Mouse (Mus musculus) myocyte (in vitro differentiated cells): ENCODE measurements around the gene Rnaseh2c. TPM values are rescaled to one million over a fixed set of nuclear protein-coding genes. Genes with fewer than 3 reads are reported as not detected.

ENCODE experiments used
- H3K27me3 ChIP-seq: one replicate; pipeline ENCODE4 v1.6.1; 2011; ENCODE audit not compliant: control insufficient read depth, insufficient read depth, insufficient read length
- H3K36me3 ChIP-seq: one replicate; pipeline ENCODE4 v1.6.1; 2011; ENCODE audit not compliant: control insufficient read depth, insufficient read depth
- H3K4me2 ChIP-seq: one replicate; pipeline ENCODE4 v1.6.1; 2011; ENCODE audit warnings: low read depth, control low read depth
- H3K4me3 ChIP-seq: one replicate; pipeline ENCODE4 v1.5.1; 2011; ENCODE audit warnings: mild to moderate bottlenecking, control low read depth, moderate library complexity
- H3K79me2 ChIP-seq: one replicate; pipeline ENCODE4 v1.6.1; 2011; ENCODE audit not compliant: control insufficient read depth, insufficient read depth
- H3ac ChIP-seq: one replicate; pipeline ENCODE4 v1.6.1; 2011; ENCODE audit not compliant: control insufficient read depth, insufficient read length
- CEBPB ChIP-seq: IDR thresholded peaks from 2 replicates; pipeline ENCODE4 v1.6.1; 2011; ENCODE audit warnings: mild to moderate bottlenecking, moderate library complexity; ENCODE audit not compliant: poor library complexity, insufficient read depth, severe bottlenecking
- E2F4 ChIP-seq: IDR thresholded peaks from one replicate; pipeline ENCODE4 v1.6.1; 2011; ENCODE audit warnings: mild to moderate bottlenecking, control low read depth, moderate library complexity; ENCODE audit not compliant: insufficient read depth
- MAX ChIP-seq: IDR thresholded peaks from one replicate; pipeline ENCODE4 v1.6.1; 2011; ENCODE audit warnings: low read depth, mild to moderate bottlenecking, control low read depth
- MYOD1 ChIP-seq, 3 experiments: IDR thresholded peaks; one replicate each; pipeline ENCODE4 v1.6.1; 2011; ENCODE audit warnings: control low read depth in 2 of 3, low read depth in 2 of 3, mild to moderate bottlenecking in 2 of 3, moderate library complexity in 1 of 3; ENCODE audit not compliant: insufficient read length in 2 of 3, control insufficient read depth in 1 of 3
- MYOG ChIP-seq, 3 experiments: IDR thresholded peaks; one replicate each; pipeline ENCODE4 v1.6.1; 2011; ENCODE audit warnings: control low read depth in 2 of 3, low read depth in 2 of 3, mild to moderate bottlenecking in 2 of 3; ENCODE audit not compliant: insufficient read length in 2 of 3, control insufficient read depth in 1 of 3, insufficient read depth in 1 of 3
- POLR2A ChIP-seq: IDR thresholded peaks from one replicate; pipeline ENCODE4 v1.6.1; 2011; ENCODE audit warnings: low read depth, mild to moderate bottlenecking, control low read depth, moderate library complexity; ENCODE audit not compliant: insufficient read length
- POLR2AphosphoS2 ChIP-seq: IDR thresholded peaks from one replicate; pipeline ENCODE4 v1.6.1; 2011; ENCODE audit warnings: low read depth, control low read depth; ENCODE audit not compliant: insufficient read length
- REST ChIP-seq: IDR thresholded peaks from one replicate; pipeline ENCODE4 v1.6.1; 2011; ENCODE audit warnings: mild to moderate bottlenecking, control low read depth, moderate library complexity; ENCODE audit not compliant: insufficient read depth, insufficient read length
- SRF ChIP-seq: IDR thresholded peaks from one replicate; pipeline ENCODE4 v1.6.1; 2011; ENCODE audit warnings: low read depth; ENCODE audit not compliant: control insufficient read depth, insufficient read length
- TCF12 ChIP-seq: IDR thresholded peaks from one replicate; pipeline ENCODE4 v1.6.1; 2011; ENCODE audit warnings: mild to moderate bottlenecking, control low read depth; ENCODE audit not compliant: poor library complexity, insufficient read depth, severe bottlenecking
- TCF3 ChIP-seq: IDR thresholded peaks from one replicate; pipeline ENCODE4 v1.6.1; 2011; ENCODE audit warnings: low read depth, control low read depth; ENCODE audit not compliant: insufficient read length
- USF1 ChIP-seq: IDR thresholded peaks from one replicate; pipeline ENCODE4 v1.6.1; 2011; ENCODE audit warnings: low read depth, mild to moderate bottlenecking, control low read depth, moderate library complexity
- polyA plus RNA-seq: library from polyadenylated mRNA; unstranded; fragments of >200 nt; fragmentation: generic; extraction: Trizol; gene quantifications from one replicate; pipeline ENCODE4 v1.2.1, GENCODE M21; 2012; ENCODE audit warnings: missing spikeins

The Rnaseh2c gene
- polyA plus RNA-seq, 1 experiment: 31.9 TPM

DNA sequence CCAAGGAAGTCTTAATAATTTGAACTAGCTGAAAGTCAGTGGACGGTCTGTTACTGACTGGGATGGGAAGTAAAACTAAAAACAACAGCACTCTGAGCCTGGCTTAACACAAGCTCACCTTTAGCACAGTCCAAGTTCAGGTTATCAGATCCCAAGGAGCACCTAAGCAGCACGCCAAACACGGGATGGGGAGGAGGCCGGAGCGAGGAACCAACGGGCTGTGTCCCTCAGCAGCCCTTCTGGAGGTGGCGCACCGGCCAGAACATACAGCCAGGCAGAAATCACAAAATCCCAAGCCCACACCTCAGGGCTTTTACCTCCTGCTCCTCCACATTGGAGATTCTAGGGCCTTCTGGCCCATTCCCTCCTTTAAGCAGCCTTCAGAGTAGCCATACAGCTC is 42.9 kb upstream of the Rnaseh2c start:
- Histone ChIP-seq H3K36me3 (no peaks in the 10 kb centered on the region), H3ac (no peak overlapping the region), H3K27me3 (peaks cover 56% of the 10 kb centered on the region), H3K4me2 (no peak overlapping the region), H3K4me3 (no peak overlapping the region), H3K79me2 (no peaks in the 10 kb centered on the region)
- TF ChIP-seq SRF: no peak
- no peak for TF ChIP-seq POLR2AphosphoS2
- no peak for TF ChIP-seq REST
- no peak for TF ChIP-seq MYOG (IDR thresholded peaks at IDR 0.05; ENCODE audit: control insufficient read depth in 1 of 3, insufficient read depth in 1 of 3, insufficient read length in 2 of 3, low read depth in 2 of 3)
- TF ChIP-seq USF1: no peak
- TF ChIP-seq POLR2A: no peak
- no peak for TF ChIP-seq CEBPB
- no peak for TF ChIP-seq MAX
- no peak for TF ChIP-seq MYOD1 (IDR thresholded peaks at IDR 0.05; ENCODE audit: control insufficient read depth in 1 of 3, insufficient read length in 2 of 3, low read depth in 2 of 3)
- no peak for TF ChIP-seq TCF3
- TF ChIP-seq E2F4: no peak
- no peak for TF ChIP-seq TCF12

DNA sequence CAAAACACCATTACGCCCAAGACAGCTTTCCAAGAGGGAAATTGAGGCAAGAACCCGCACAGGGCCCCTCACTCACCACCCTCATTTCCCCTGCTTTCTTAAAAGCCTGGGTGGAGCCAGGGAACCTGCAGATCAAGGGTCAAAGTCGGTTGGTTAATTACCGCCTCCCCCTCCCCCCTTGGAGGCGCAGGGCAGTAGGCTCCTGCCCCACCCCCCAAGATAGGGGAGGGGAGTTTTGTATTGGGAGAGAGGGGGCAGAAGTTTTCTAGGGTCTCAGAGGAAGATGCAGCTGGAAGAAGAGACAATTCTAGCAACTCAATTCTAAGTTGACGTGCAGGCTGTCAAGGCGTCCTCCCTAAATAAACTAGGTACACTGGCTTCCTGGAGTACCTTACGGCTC is 42.4 kb upstream of the Rnaseh2c start:
- no peaks in the 10 kb centered on the region for H3K79me2 ChIP-seq
- H3K36me3 ChIP-seq: no peaks in the 10 kb centered on the region
- no peak for TF ChIP-seq POLR2A
- no peak overlapping the region for H3K4me2 ChIP-seq
- peaks cover 54% of the 10 kb centered on the region for H3K27me3 ChIP-seq
- H3K4me3 ChIP-seq: no peak overlapping the region
- H3ac ChIP-seq: no peak overlapping the region

DNA sequence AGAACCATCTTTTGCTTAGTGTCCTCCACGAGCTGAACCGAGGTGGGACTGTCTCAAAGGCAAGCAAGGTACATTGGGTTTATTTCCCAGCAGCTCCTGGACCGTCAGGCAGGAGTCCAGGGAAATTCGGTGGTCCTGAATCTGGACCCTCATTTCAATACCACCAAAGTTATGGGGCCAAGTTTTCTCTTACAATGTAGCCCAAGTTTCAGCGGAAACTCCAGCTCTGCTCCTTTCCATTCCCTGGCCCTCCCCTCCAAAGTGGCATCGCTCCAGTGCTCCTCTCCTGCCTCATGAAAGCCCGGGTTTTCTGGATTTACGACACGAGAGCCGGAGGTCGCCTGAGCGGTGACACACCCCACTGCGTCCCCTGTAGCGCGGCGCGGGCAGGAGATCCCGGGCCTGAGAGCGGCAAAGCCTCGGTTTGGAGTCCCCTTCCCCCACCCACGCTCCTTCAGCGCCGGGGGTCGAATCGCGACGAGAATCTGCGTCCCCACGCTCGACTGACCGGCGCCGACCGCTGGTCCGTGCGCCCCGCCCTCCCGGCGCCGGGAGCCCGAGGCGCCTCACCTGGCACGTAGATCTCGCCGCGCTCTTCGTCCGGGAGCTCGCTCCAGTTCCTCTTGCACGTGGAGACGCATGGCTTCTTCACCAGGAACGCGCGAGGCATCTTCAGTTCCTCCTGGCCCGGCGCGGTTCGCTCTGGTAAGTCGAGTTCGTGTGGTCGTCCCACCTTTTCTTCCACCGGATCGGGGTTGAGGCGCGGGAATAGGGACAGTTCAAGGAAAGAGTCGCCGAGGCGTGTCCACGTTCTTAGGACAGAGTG is 41.8 kb upstream of the Rnaseh2c start:
- no peak overlapping the region for H3ac ChIP-seq
- peaks cover 54% of the 10 kb centered on the region for H3K27me3 ChIP-seq
- no peak overlapping the region for H3K4me3 ChIP-seq
- H3K36me3 ChIP-seq: no peaks in the 10 kb centered on the region
- no peaks in the 10 kb centered on the region for H3K79me2 ChIP-seq
- TF ChIP-seq POLR2AphosphoS2 (no peak), MYOD1 (IDR thresholded peaks at IDR 0.05; ENCODE audit: control insufficient read depth in 1 of 3, insufficient read length in 2 of 3, low read depth in 2 of 3) (no peak), MYOG (IDR thresholded peaks at IDR 0.05; ENCODE audit: control insufficient read depth in 1 of 3, insufficient read depth in 1 of 3, insufficient read length in 2 of 3, low read depth in 2 of 3) (no peak), MAX (no peak), CEBPB (no peak), TCF3 (no peak), USF1 (no peak), E2F4 (no peak), REST (no peak), SRF (no peak), POLR2A (no peak), TCF12 (no peak)
- no peak overlapping the region for H3K4me2 ChIP-seq

DNA sequence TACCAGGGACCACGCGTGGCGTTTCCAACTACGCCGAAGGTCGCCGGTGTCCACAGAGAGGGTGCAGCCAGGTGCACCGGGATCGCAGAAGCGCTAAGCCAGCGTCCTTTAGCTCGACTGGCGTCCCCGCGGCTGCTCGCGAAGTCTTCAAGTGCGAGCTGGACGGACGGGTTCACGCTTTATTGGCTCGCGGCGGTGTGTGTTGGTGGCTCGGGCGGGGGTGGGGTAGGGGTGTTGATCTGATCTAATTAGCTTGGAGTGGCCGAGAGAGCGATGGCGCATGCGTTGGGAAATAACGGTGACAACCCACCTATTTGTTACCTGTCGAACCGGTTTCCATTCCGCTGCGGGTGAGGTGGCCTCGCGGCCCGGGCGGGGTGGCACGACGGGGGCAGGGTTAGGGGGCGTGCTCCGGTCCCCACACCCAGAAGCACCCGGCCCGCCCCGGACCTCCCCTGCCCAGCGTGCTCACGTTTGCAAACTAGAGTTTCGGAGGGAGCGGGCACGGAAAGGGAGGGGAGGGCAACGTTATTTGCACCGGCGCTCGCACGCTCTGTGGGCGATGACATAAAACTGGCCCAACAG is 41.1 kb upstream of the Rnaseh2c start, which contains the start of gene Ovol1:
Ovol1 (minus strand) TSS at position 190 of the 585 bp plus-strand sequence.
- Histone ChIP-seq H3K36me3 (no peaks in the 10 kb centered on the region), H3ac (no peak within 1 kb of the TSS), H3K27me3 (peaks cover 54% of the 10 kb centered on the region), H3K4me3 (no peak within 1 kb of the TSS), H3K79me2 (no peaks in the 10 kb centered on the region), H3K4me2 (no peak within 1 kb of the TSS)
- TF ChIP-seq MYOD1 (IDR thresholded peaks at IDR 0.05; ENCODE audit: control insufficient read depth in 1 of 3, insufficient read length in 2 of 3, low read depth in 2 of 3): no peak
- no peak for TF ChIP-seq MAX
- no peak for TF ChIP-seq CEBPB
- TF ChIP-seq MYOG (IDR thresholded peaks at IDR 0.05; ENCODE audit: control insufficient read depth in 1 of 3, insufficient read depth in 1 of 3, insufficient read length in 2 of 3, low read depth in 2 of 3): no peak
- TF ChIP-seq TCF3: no peak
- no peak for TF ChIP-seq TCF12
- TF ChIP-seq USF1: no peak
- TF ChIP-seq E2F4: no peak
- no peak for TF ChIP-seq POLR2AphosphoS2
- no peak for TF ChIP-seq POLR2A
- no peak for TF ChIP-seq REST
- TF ChIP-seq SRF: no peak
